Mouse (Mus musculus): ENCODE data around the gene Olfr522.

Olfr522 gene

DNA sequence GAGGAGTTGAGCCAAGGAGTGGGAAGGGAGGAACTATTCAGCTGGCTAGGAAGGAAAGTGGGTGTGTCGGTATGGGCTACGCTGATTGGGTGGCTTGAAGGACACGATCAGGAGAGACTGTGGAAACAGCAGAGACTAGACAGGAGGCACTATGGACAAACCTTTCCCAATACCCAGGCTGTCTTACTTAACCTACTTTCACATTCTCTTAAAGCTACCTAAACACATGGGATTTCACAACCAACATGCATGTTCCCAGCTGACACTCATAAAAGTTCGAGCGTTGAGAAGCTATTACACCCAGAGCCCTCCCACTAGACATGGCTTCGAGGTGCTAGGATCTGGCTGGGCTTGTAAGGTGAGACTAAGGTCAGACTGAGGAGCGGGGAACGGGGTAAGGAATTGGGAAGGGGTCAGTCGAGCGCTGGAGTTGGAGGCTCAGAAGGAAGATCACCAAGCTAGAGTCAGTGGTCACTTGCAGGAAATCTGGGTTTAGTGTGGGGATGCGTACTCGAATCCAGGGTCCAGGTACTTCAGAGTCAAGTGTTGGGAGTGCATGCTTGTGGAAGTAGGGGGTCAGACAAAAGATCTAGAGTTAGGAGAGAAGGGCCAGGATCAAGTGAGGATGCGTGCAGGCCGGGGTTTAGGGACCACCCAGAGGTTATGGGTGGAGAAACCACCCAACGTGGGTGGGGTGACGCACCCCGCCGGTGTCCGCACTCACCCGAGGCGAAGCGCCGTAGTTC, 48.8 kb downstream of the Olfr522 start, which contains the start of gene Paox:
Paox (plus strand) TSS at position 217 of the 746 bp plus-strand sequence.
- CTCF ChIA-PET = no interaction called here

DNA sequence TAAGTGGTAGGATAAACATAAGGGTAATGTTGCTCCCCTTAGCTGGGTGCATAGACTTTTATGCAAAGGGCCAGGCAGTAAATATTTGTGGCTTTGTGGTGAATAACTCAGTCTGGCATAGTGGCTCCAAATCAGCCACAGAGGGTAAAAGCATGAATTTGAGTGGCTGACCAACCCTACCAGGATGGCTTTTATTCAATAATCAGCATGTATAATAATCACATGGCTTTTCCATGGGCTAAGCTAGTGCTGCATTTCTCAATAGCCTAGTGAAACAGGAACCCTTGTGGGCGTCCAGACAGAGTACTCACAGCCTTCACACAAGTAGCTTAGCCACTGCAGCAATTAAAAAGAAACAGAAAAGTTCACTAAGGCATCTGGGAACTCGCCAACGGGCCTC, 52.6 kb downstream of the Olfr522 start:
- CTCF ChIA-PET = no interaction called here
